In genomic region chr7:28597277-28597570, GRCm38 (mm10) we compare ENCODE assay signal across 8 mouse cellular contexts. TPM values are rescaled to one million over a fixed set of nuclear protein-coding genes. Genes with fewer than 3 reads are reported as not detected.
DNase-seq lines count a peak whose midpoint lies in the region; ATAC-seq and TF ChIP-seq lines count a peak whose summit lies in the region.

No protein-coding gene starts in this region.

- H3K9me3 ChIP-seq in embryonic facial prominence, embryonic 12.5 days, result no peaks in the 10 kb centered on the region
- H3K9me3 ChIP-seq in hindbrain, postnatal 0 days (ENCODE audit: low read length), result no peaks in the 10 kb centered on the region

- H3K79me2 ChIP-seq in myocyte (ENCODE audit: control insufficient read depth, insufficient read depth), result peaks cover 50% of the 10 kb centered on the region

- DNase-seq in lung, adult 2 months, result peak; percentile 29
- DNase-seq in lung, postnatal 14 days, result no peak
- DNase-seq in hindbrain, postnatal 0 days (ENCODE audit: low spot score), result peak; percentile 16
- DNase-seq in urinary bladder, adult 2 months (ENCODE audit: low spot score), result no peak
- no peak for DNase-seq in right cerebral cortex, postnatal 4 days
- no peak for DNase-seq in c-Kit-positive CD71-positive TER-119-positive erythroid progenitor cells, embryonic 14.5 days (ENCODE audit: low spot score)

- H3K4me1 ChIP-seq in lung, adult 2 months (ENCODE audit: control insufficient read depth, insufficient read depth, low read length), result peaks cover 40% of the 10 kb centered on the region
- H3K4me1 ChIP-seq in embryonic facial prominence, embryonic 12.5 days, result peaks cover 40% of the 10 kb centered on the region
- peaks cover 19% of the 10 kb centered on the region for H3K4me1 ChIP-seq in hindbrain, postnatal 0 days (ENCODE audit: insufficient read depth, low read length)

- H3K9ac ChIP-seq in embryonic facial prominence, embryonic 12.5 days, result peak overlapping the region; percentile 58
- peak overlapping the region; percentile 63 for H3K9ac ChIP-seq in hindbrain, postnatal 0 days (replicated peaks; ENCODE audit: low read length)

- no peak for TF ChIP-seq POLR2A in lung, adult 2 months (IDR thresholded peaks at IDR 0.05; ENCODE audit: borderline replicate concordance, extremely low read depth, low read depth, low read length)
- no peak for TF ChIP-seq POLR2A in myocyte (IDR thresholded peaks at IDR 0.05; ENCODE audit: insufficient read length, low read depth)

- WGBS in lung, adult 2 months, result 8% methylated on average over 9 of the region's 9 CpGs
- WGBS in embryonic facial prominence, embryonic 12.5 days, result 7% methylated on average over 9 of the region's 9 CpGs
- WGBS in hindbrain, postnatal 0 days, result 6% methylated on average over 9 of the region's 9 CpGs

- no peaks in the 10 kb centered on the region for H3K27me3 ChIP-seq in embryonic facial prominence, embryonic 12.5 days
- H3K27me3 ChIP-seq in hindbrain, postnatal 0 days (ENCODE audit: insufficient read depth, low read length), result no peaks in the 10 kb centered on the region
- H3K27me3 ChIP-seq in myocyte (ENCODE audit: control insufficient read depth, insufficient read depth, insufficient read length), result no peaks in the 10 kb centered on the region

- H3K4me2 ChIP-seq in embryonic facial prominence, embryonic 12.5 days (replicated peaks), result peak overlapping the region; percentile 76
- H3K4me2 ChIP-seq in hindbrain, postnatal 0 days (ENCODE audit: low read depth, low read length), result peak overlapping the region; percentile 91
- peak overlapping the region; percentile 92 for H3K4me2 ChIP-seq in myocyte (ENCODE audit: low read depth)

- ATAC-seq in embryonic facial prominence, embryonic 12.5 days (ENCODE audit: insufficient number of reproducible peaks, insufficient read depth, low FRiP score, low TSS enrichment), result peak; percentile 8; the same call in 1 of the 2 replicates
- ATAC-seq in hindbrain, postnatal 0 days, result no peak

- peak overlapping the region; percentile 88 for H3K4me3 ChIP-seq in lung, adult 2 months (replicated peaks; ENCODE audit: extremely low read depth, low read depth, low read length)
- H3K4me3 ChIP-seq in embryonic facial prominence, embryonic 12.5 days, result peak overlapping the region; percentile 63
- peak overlapping the region; percentile 64 for H3K4me3 ChIP-seq in hindbrain, postnatal 0 days (ENCODE audit: low read length)
- peak overlapping the region; percentile 76 for H3K4me3 ChIP-seq in myocyte

- H3K36me3 ChIP-seq in embryonic facial prominence, embryonic 12.5 days, result 0 out of 2 replicates have a peak, but pooled peaks cover 2% of the 10 kb centered on the region
- H3K36me3 ChIP-seq in hindbrain, postnatal 0 days (ENCODE audit: insufficient read depth, low read length), result no peaks in the 10 kb centered on the region
- no peaks in the 10 kb centered on the region for H3K36me3 ChIP-seq in myocyte (ENCODE audit: control insufficient read depth, insufficient read depth)

- peak overlapping the region; percentile 35 for H3ac ChIP-seq in myocyte (ENCODE audit: control insufficient read depth, insufficient read length)

- peak overlapping the region; percentile 84 for H3K27ac ChIP-seq in embryonic facial prominence, embryonic 12.5 days
- peak overlapping the region; percentile 66 for H3K27ac ChIP-seq in hindbrain, postnatal 0 days

- TF ChIP-seq CTCF in lung, adult 2 months (IDR thresholded peaks at IDR 0.05; ENCODE audit: insufficient read depth, low read length), result no peak
- TF ChIP-seq CTCF in hindbrain, postnatal 0 days (IDR thresholded peaks at IDR 0.05; ENCODE audit: low read depth), result no peak

TF ChIP-seq in myocyte, 11 proteins besides CTCF, POLR2A, EP300 and RAD21:
- no peak for TF ChIP-seq MYOG (IDR thresholded peaks at IDR 0.05; ENCODE audit: control insufficient read depth in 1 of 3, insufficient read depth in 1 of 3, insufficient read length in 2 of 3, low read depth in 2 of 3)
- no peak for TF ChIP-seq USF1 (IDR thresholded peaks at IDR 0.05; ENCODE audit: low read depth)
- TF ChIP-seq MYOD1 (IDR thresholded peaks at IDR 0.05; ENCODE audit: control insufficient read depth in 1 of 3, insufficient read length in 2 of 3, low read depth in 2 of 3), result no peak
- no peak for TF ChIP-seq TCF3 (IDR thresholded peaks at IDR 0.05; ENCODE audit: insufficient read length, low read depth)
- TF ChIP-seq REST (IDR thresholded peaks at IDR 0.05; ENCODE audit: insufficient read depth, insufficient read length), result no peak

RNA-seq across cellular contexts. Expression of gene Samd4b, which starts 0.7 kb away (rescaled TPM):
- 93.9 and 112 TPM in 2 replicates for polyA plus RNA-seq in lung, adult 2 months (2012; rRNA removed)
- 36.6 and 36.8 TPM in 2 replicates for polyA plus RNA-seq in embryonic facial prominence, embryonic 12.5 days (2016; fragmentation: Nextera tagmentation; extraction: Ambion mirVana)
- 58.8 and 60.5 TPM in 2 replicates for total RNA-seq in hindbrain, postnatal 0 days (2014; rRNA removed)
- polyA plus RNA-seq in hindbrain, postnatal 0 days (2015; fragmentation: Nextera tagmentation; extraction: Ambion mirVana), result 17.7 and 19.7 TPM in 2 replicates
- polyA plus RNA-seq in myocyte (2012; fragmentation: generic; extraction: Trizol), result 29.4 TPM
- polyA plus RNA-seq in urinary bladder, adult 2 months (2012; rRNA removed), result 49.9 and 54.5 TPM in 2 replicates

RNA-seq across cellular contexts. Expression of gene Pak4, which starts 0.8 kb away (rescaled TPM):
- 66.7 and 76.0 TPM in 2 replicates for polyA plus RNA-seq in lung, adult 2 months (2012; rRNA removed)
- 43.4 and 44.1 TPM in 2 replicates for polyA plus RNA-seq in embryonic facial prominence, embryonic 12.5 days (2016; fragmentation: Nextera tagmentation; extraction: Ambion mirVana)
- 14.8 and 20.3 TPM in 2 replicates for total RNA-seq in hindbrain, postnatal 0 days (2014; rRNA removed)
- polyA plus RNA-seq in hindbrain, postnatal 0 days (2015; fragmentation: Nextera tagmentation; extraction: Ambion mirVana), result 13.2 and 14.0 TPM in 2 replicates
- polyA plus RNA-seq in myocyte (2012; fragmentation: generic; extraction: Trizol), result 27.5 TPM
- polyA plus RNA-seq in urinary bladder, adult 2 months (2012; rRNA removed), result 24.7 and 31.3 TPM in 2 replicates

RNA-seq across cellular contexts. Expression of gene Acp7, which starts 33.9 kb away (rescaled TPM):
- 0.41 and 16.5 TPM in 2 replicates for polyA plus RNA-seq in lung, adult 2 months (2012; rRNA removed)
- 0.18 TPM in 1 of 2 replicates, not detected in the other for polyA plus RNA-seq in embryonic facial prominence, embryonic 12.5 days (2016; fragmentation: Nextera tagmentation; extraction: Ambion mirVana)
- 0.25 and 1.2 TPM in 2 replicates for total RNA-seq in hindbrain, postnatal 0 days (2014; rRNA removed)
- 0.28 and 0.56 TPM in 2 replicates for polyA plus RNA-seq in hindbrain, postnatal 0 days (2015; fragmentation: Nextera tagmentation; extraction: Ambion mirVana)
- not detected for polyA plus RNA-seq in myocyte (2012; fragmentation: generic; extraction: Trizol)
- polyA plus RNA-seq in urinary bladder, adult 2 months (2012; rRNA removed), result not detected in 2 replicates

RNA-seq across cellular contexts. Expression of gene Nccrp1, which starts 50.2 kb away (rescaled TPM):
- 0.53 and 27.0 TPM in 2 replicates for polyA plus RNA-seq in lung, adult 2 months (2012; rRNA removed)
- not detected in 2 replicates for polyA plus RNA-seq in embryonic facial prominence, embryonic 12.5 days (2016; fragmentation: Nextera tagmentation; extraction: Ambion mirVana)
- total RNA-seq in hindbrain, postnatal 0 days (2014; rRNA removed), result not detected in 2 replicates
- polyA plus RNA-seq in hindbrain, postnatal 0 days (2015; fragmentation: Nextera tagmentation; extraction: Ambion mirVana), result 0.34 TPM in 2 replicates
- polyA plus RNA-seq in myocyte (2012; fragmentation: generic; extraction: Trizol), result 0.07 TPM
- 0.67 and 1.1 TPM in 2 replicates for polyA plus RNA-seq in urinary bladder, adult 2 months (2012; rRNA removed)

RNA-seq across cellular contexts. Expression of gene Sycn, which starts 56.5 kb away (rescaled TPM):
- 27.0 TPM in 1 of 2 replicates, not detected in the other for polyA plus RNA-seq in lung, adult 2 months (2012; rRNA removed)
- not detected in 2 replicates for polyA plus RNA-seq in embryonic facial prominence, embryonic 12.5 days (2016; fragmentation: Nextera tagmentation; extraction: Ambion mirVana)
- not detected in 2 replicates for total RNA-seq in hindbrain, postnatal 0 days (2014; rRNA removed)
- not detected in 2 replicates for polyA plus RNA-seq in hindbrain, postnatal 0 days (2015; fragmentation: Nextera tagmentation; extraction: Ambion mirVana)
- polyA plus RNA-seq in myocyte (2012; fragmentation: generic; extraction: Trizol), result not detected
- 0.27 TPM in 1 of 2 replicates, not detected in the other for polyA plus RNA-seq in urinary bladder, adult 2 months (2012; rRNA removed)

Comparison
In these comparisons a context has a peak if more than half of its experiments do, and no peak if none do; other contexts are left out.
1. DNase-seq: peak in lung, adult 2 months (single experiment) and hindbrain, postnatal 0 days (single experiment); none in lung, postnatal 14 days (single experiment), urinary bladder, adult 2 months (single experiment), right cerebral cortex, postnatal 4 days (single experiment) and c-Kit-positive CD71-positive TER-119-positive erythroid progenitor cells, embryonic 14.5 days (single experiment).
2. Peak in every context shown above with its lines, with median percentiles within 50 percentile points of each other: H3K4me3 ChIP-seq and H3K4me2 ChIP-seq.